Comparison of ENCODE assay signal across 9 mouse cellular contexts in the genomic region with DNA sequence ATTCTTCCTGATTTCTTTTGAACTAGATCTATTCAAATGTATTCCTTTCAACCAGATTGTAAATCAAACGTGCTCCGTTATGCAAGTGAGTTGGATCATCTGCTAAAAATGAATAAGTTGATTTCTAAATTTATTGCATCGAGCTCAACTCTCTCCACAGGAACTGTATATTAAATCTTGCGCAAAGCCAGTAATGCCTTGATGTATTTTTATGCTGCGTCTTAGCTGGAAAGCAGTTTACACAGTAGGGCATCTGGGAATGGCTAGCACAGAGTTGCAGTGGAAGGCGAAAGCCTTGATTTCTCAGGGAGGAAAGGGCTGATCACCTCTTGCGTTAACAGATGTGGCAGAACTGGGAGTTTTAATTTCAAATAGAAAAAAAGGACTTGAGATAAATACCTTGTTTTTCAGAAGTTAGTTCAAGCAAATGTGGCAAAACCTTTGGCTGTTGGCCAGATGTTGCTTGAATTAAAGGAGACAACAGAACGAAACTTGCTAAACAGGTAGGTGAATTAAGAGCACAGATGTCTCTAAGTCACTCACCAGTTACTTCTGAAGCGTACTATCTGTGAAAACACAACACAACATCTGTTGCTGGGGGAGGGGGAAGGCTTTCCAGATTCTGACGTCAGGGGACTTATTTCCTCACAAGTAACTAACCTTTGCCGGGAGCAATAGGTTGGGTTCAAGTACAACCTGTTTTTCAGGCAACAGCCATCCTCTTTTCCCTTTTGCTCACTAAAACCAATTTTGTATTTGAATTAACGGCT. TPM values are rescaled to one million over a fixed set of nuclear protein-coding genes. Genes with fewer than 3 reads are reported as not detected.
DNase-seq lines count a peak whose midpoint lies in the region; ATAC-seq and TF ChIP-seq lines count a peak whose summit lies in the region.
"Had no signal": no experiment of that assay in that cellular context is flagged by ENCODE, and none has a peak within 500 bp of the region (broad histone marks: within the 10 kb centered on the region; RNA-seq: fewer than 3 reads in every experiment).

No protein-coding gene starts in this region.

- TF ChIP-seq EP300 in heart, postnatal 0 days (IDR thresholded peaks at IDR 0.05; ENCODE audit: low read depth), result no peak

- no peaks in the 10 kb centered on the region for H3K27me3 ChIP-seq in cerebellum, adult 2 months (ENCODE audit: control insufficient read depth, insufficient read depth, low read length)
- no peaks in the 10 kb centered on the region for H3K27me3 ChIP-seq in heart, postnatal 0 days (ENCODE audit: control insufficient read depth, insufficient read depth, low read length)
- H3K27me3 ChIP-seq in liver, embryonic 12.5 days (replicated peaks), result no peaks in the 10 kb centered on the region

- TF ChIP-seq POLR2A in cerebellum, adult 2 months (IDR thresholded peaks at IDR 0.05; ENCODE audit: borderline replicate concordance, insufficient read depth, low read length), result no peak

- WGBS in cerebellum, adult 2 months, result 44% methylated on average over 12 of the region's 12 CpGs
- 36% methylated on average over 12 of the region's 12 CpGs for WGBS in heart, postnatal 0 days
- WGBS in liver, embryonic 12.5 days (ENCODE audit: insufficient replicate concordance), result 39% methylated on average over 12 of the region's 12 CpGs

- H3K4me3 ChIP-seq in cerebellum, adult 2 months (replicated peaks; ENCODE audit: insufficient read depth, low read depth, low read length), result peak overlapping the region; percentile 66
- peak overlapping the region; percentile 83 for H3K4me3 ChIP-seq in heart, postnatal 0 days (ENCODE audit: low read depth, low read length)
- peak overlapping the region; percentile 83 for H3K4me3 ChIP-seq in liver, embryonic 12.5 days

- H3K9ac ChIP-seq in heart, postnatal 0 days (replicated peaks; ENCODE audit: low read depth, low read length), result peak overlapping the region; percentile 70
- peak overlapping the region; percentile 66 for H3K9ac ChIP-seq in liver, embryonic 12.5 days

- H3K9me3 ChIP-seq in heart, postnatal 0 days (replicated peaks; ENCODE audit: control insufficient read depth, low read length), result no peaks in the 10 kb centered on the region
- H3K9me3 ChIP-seq in liver, embryonic 12.5 days (replicated peaks), result no peaks in the 10 kb centered on the region

- peaks cover 5% of the 10 kb centered on the region; the same call in 1 of the 2 replicates for H3K4me1 ChIP-seq in cerebellum, adult 2 months (ENCODE audit: control insufficient read depth, insufficient read depth, low read length)
- H3K4me1 ChIP-seq in heart, postnatal 0 days (ENCODE audit: control insufficient read depth, insufficient read depth), result peaks cover 16% of the 10 kb centered on the region
- peaks cover 31% of the 10 kb centered on the region for H3K4me1 ChIP-seq in liver, embryonic 12.5 days

- H3K4me2 ChIP-seq in heart, postnatal 0 days (ENCODE audit: low read depth, low read length), result peak overlapping the region; percentile 93
- H3K4me2 ChIP-seq in liver, embryonic 12.5 days, result peak overlapping the region; percentile 92

- ATAC-seq in heart, postnatal 0 days (ENCODE audit: insufficient read depth, low read depth), result no peak
- ATAC-seq in liver, embryonic 12.5 days, result peak; percentile 56

- no peak for TF ChIP-seq CTCF in cerebellum, adult 2 months (IDR thresholded peaks at IDR 0.05; ENCODE audit: borderline replicate concordance, insufficient read depth, low read depth, low read length)
- TF ChIP-seq CTCF in heart, postnatal 0 days (IDR thresholded peaks at IDR 0.05; ENCODE audit: low read depth), result no peak

- no peaks in the 10 kb centered on the region for H3K36me3 ChIP-seq in heart, postnatal 0 days (replicated peaks; ENCODE audit: control insufficient read depth, insufficient read depth, low read length)
- H3K36me3 ChIP-seq in liver, embryonic 12.5 days, result no peaks in the 10 kb centered on the region

- DNase-seq in cerebellum, adult 2 months, result no peak
- no peak for DNase-seq in cerebellum, adult 11-12 months
- DNase-seq in right cerebral cortex, postnatal 10 days (ENCODE audit: low spot score in 2 of 2), result peak; percentile 42 to 67
- no peak for DNase-seq in right cerebral cortex, postnatal 25 days
- DNase-seq in heart, postnatal 0 days (ENCODE audit: low spot score), result peak; percentile 36
- DNase-seq in right cerebral cortex, postnatal 14 days, result peak; percentile 28
- DNase-seq in urinary bladder, postnatal 36 days (ENCODE audit: low spot score in 2 of 2), result no peak

- H3K27ac ChIP-seq in cerebellum, adult 2 months (ENCODE audit: insufficient read depth, low read length), result peak overlapping the region; percentile 3; the same call in 1 of the 2 replicates
- peak overlapping the region; percentile 91 for H3K27ac ChIP-seq in heart, postnatal 0 days (ENCODE audit: low read depth)
- peak overlapping the region; percentile 89 for H3K27ac ChIP-seq in liver, embryonic 12.5 days

RNA-seq across cellular contexts. Expression of a gene that starts 0.7 kb away (rescaled TPM):
- 70.5 and 76.2 TPM in 2 replicates for polyA plus RNA-seq in cerebellum, adult 2 months (2012; rRNA removed)
- total RNA-seq in heart, postnatal 0 days (2014; rRNA removed; ENCODE audit: low replicate concordance), result 14.6 and 15.5 TPM in 2 replicates
- 7.9 TPM in 2 replicates for polyA plus RNA-seq in heart, postnatal 0 days (2015; fragmentation: Nextera tagmentation; extraction: Ambion mirVana)
- polyA plus RNA-seq in liver, embryonic 12.5 days (2016; fragmentation: Nextera tagmentation; extraction: Ambion mirVana), result 10.3 and 11.2 TPM in 2 replicates

RNA-seq across cellular contexts. Expression of a gene that starts 24.8 kb away (rescaled TPM):
- not detected in 2 replicates for polyA plus RNA-seq in cerebellum, adult 2 months (2012; rRNA removed)
- total RNA-seq in heart, postnatal 0 days (2014; rRNA removed; ENCODE audit: low replicate concordance), result not detected in 2 replicates
- not detected in 2 replicates for polyA plus RNA-seq in heart, postnatal 0 days (2015; fragmentation: Nextera tagmentation; extraction: Ambion mirVana)
- not detected in 2 replicates for polyA plus RNA-seq in liver, embryonic 12.5 days (2016; fragmentation: Nextera tagmentation; extraction: Ambion mirVana)
- total RNA-seq: left cerebral cortex, adult 8-10 months had no signal

RNA-seq across cellular contexts. Expression of a gene that starts 28.7 kb away (rescaled TPM):
- 18.5 and 20.0 TPM in 2 replicates for polyA plus RNA-seq in cerebellum, adult 2 months (2012; rRNA removed)
- 0.35 TPM in 1 of 2 replicates, not detected in the other for total RNA-seq in heart, postnatal 0 days (2014; rRNA removed; ENCODE audit: low replicate concordance)
- 0.22 and 0.23 TPM in 2 replicates for polyA plus RNA-seq in heart, postnatal 0 days (2015; fragmentation: Nextera tagmentation; extraction: Ambion mirVana)
- polyA plus RNA-seq in liver, embryonic 12.5 days (2016; fragmentation: Nextera tagmentation; extraction: Ambion mirVana), result 27.3 and 27.7 TPM in 2 replicates

Comparison
In these comparisons a context has a peak if more than half of its experiments do, and no peak if none do; other contexts are left out.
1. DNase-seq: peak in right cerebral cortex, postnatal 10 days (2 of 2), heart, postnatal 0 days (single experiment) and right cerebral cortex, postnatal 14 days (single experiment); none in cerebellum, adult 2 months (0 of 2), cerebellum, adult 11-12 months (single experiment), right cerebral cortex, postnatal 25 days (single experiment) and urinary bladder, postnatal 36 days (0 of 2).
2. H3K27ac ChIP-seq: peak in every context shown above with its lines; median percentile 91 in heart, postnatal 0 days; 89 in liver, embryonic 12.5 days; 3 in cerebellum, adult 2 months.
3. RNA of a gene that starts 28.7 kb away (polyA plus RNA-seq): 27.3 to 27.7 TPM in liver, embryonic 12.5 days and 18.5 to 20.0 TPM in cerebellum, adult 2 months; 0.22 to 0.23 TPM in heart, postnatal 0 days; every median in the first group is over 10 times any median in the second.
4. Peak in every context shown above with its lines, with median percentiles within 50 percentile points of each other: H3K4me3 ChIP-seq.